Mouse (Mus musculus) small intestine, adult 2 months (tissue): ENCODE measurements at regions not wholly inside any gene's neighbourhood (a gene's known extent, or its start where the extent isn't known, plus 50 kb on each side); places are given as distances from the start of the nearest gene placed in this dataset.

ENCODE experiments used
- CTCF ChIP-seq: fragments of 200-500 bp; IDR thresholded peaks from 2 replicates; pipeline ENCODE4 v1.5.1; 2012; ENCODE audit warnings: low read depth, mild to moderate bottlenecking, control low read depth, inconsistent platforms, low read length, moderate library complexity, mixed read lengths; ENCODE audit not compliant: insufficient replicate concordance, insufficient read length; ENCODE audit errors: extremely low read depth
- POLR2A ChIP-seq: fragments of 200-500 bp; IDR thresholded peaks from 2 replicates; pipeline ENCODE4 v1.6.1; 2012; ENCODE audit warnings: low read depth, mild to moderate bottlenecking, control low read depth, inconsistent platforms, low read length, moderate library complexity

GRCm38 (mm10) chr19:26979322-26979721 is 93.6 kb downstream of the Gm815 start:
- TF ChIP-seq POLR2A = no peak
- TF ChIP-seq CTCF = no peak
